Mouse (Mus musculus): ENCODE data around the gene Ext2. TPM values are rescaled to one million over a fixed set of nuclear protein-coding genes. Genes with fewer than 3 reads are reported as not detected.

Ext2 gene
- polyA plus RNA-seq, 2 experiments: 80.7 to 115 TPM

- Histone ChIP-seq H3K4me3 (replicated peaks; ENCODE audit: low read length) (no peak overlapping the region), H3K27me3 (ENCODE audit: control insufficient read depth, insufficient read depth, low read length) (no peaks in the 10 kb centered on the region; the same call in 1 of the 2 replicates), H3K36me3 (ENCODE audit: control insufficient read depth, insufficient read depth, low read length) (no peaks in the 10 kb centered on the region), H3K4me2 (replicated peaks; ENCODE audit: low read depth, low read length, severe bottlenecking) (no peak overlapping the region), H3K9me3 (ENCODE audit: control insufficient read depth, low read length) (no peaks in the 10 kb centered on the region), H3K9ac (ENCODE audit: low read depth, low read length, severe bottlenecking) (no peak overlapping the region), H3K4me1 (ENCODE audit: control insufficient read depth, insufficient read depth, low read length) (peaks cover 7% of the 10 kb centered on the region), H3K27ac (replicated peaks; ENCODE audit: low read depth, low read length) (no peak overlapping the region)
- DNase-seq (ENCODE audit: low spot score) (no peak), ATAC-seq (ENCODE audit: low FRiP score, low read depth) (no peak)
- TF ChIP-seq POLR2A (IDR thresholded peaks at IDR 0.05; ENCODE audit: borderline replicate concordance, extremely low read depth, insufficient read depth, insufficient read length): no peak
- 43% methylated on average over 3 of the region's 3 CpGs for WGBS
These were observed 156.1 kb downstream of the Ext2 start for GRCm38 (mm10) chr2:93666146-93666858.

- DNase-seq (ENCODE audit: low spot score): no peak
- no peak for TF ChIP-seq POLR2A (IDR thresholded peaks at IDR 0.05; ENCODE audit: borderline replicate concordance, extremely low read depth, insufficient read depth, insufficient read length)
- H3K9me3 ChIP-seq (ENCODE audit: control insufficient read depth, low read length): no peaks in the 10 kb centered on the region
- no peaks in the 10 kb centered on the region; the same call in 1 of the 2 replicates for H3K27me3 ChIP-seq (ENCODE audit: control insufficient read depth, insufficient read depth, low read length)
- ATAC-seq (ENCODE audit: low FRiP score, low read depth): no peak
- no peak overlapping the region for H3K4me2 ChIP-seq (replicated peaks; ENCODE audit: low read depth, low read length, severe bottlenecking)
- H3K4me3 ChIP-seq (replicated peaks; ENCODE audit: low read length): no peak overlapping the region
- no peak overlapping the region for H3K27ac ChIP-seq (replicated peaks; ENCODE audit: low read depth, low read length)
- peaks cover 7% of the 10 kb centered on the region for H3K4me1 ChIP-seq (ENCODE audit: control insufficient read depth, insufficient read depth, low read length)
- WGBS: 83% methylated on average over 5 of the region's 5 CpGs
- H3K9ac ChIP-seq (ENCODE audit: low read depth, low read length, severe bottlenecking): no peak overlapping the region
- no peaks in the 10 kb centered on the region for H3K36me3 ChIP-seq (ENCODE audit: control insufficient read depth, insufficient read depth, low read length)
These were observed 156.9 kb downstream of the Ext2 start for GRCm38 (mm10) chr2:93665472-93665871.

- no peaks in the 10 kb centered on the region for H3K9me3 ChIP-seq (ENCODE audit: control insufficient read depth, low read length)
- no peak for TF ChIP-seq POLR2A (IDR thresholded peaks at IDR 0.05; ENCODE audit: borderline replicate concordance, extremely low read depth, insufficient read depth, insufficient read length)
- no peaks in the 10 kb centered on the region for H3K36me3 ChIP-seq (ENCODE audit: control insufficient read depth, insufficient read depth, low read length)
- DNase-seq (ENCODE audit: low spot score) (no peak), ATAC-seq (ENCODE audit: low FRiP score, low read depth) (no peak)
- WGBS: 18% methylated on average over 16 of the region's 16 CpGs
- peaks cover 7% of the 10 kb centered on the region for H3K4me1 ChIP-seq (ENCODE audit: control insufficient read depth, insufficient read depth, low read length)
- H3K27ac ChIP-seq (replicated peaks; ENCODE audit: low read depth, low read length): no peak overlapping the region
- no peaks in the 10 kb centered on the region; the same call in 1 of the 2 replicates for H3K27me3 ChIP-seq (ENCODE audit: control insufficient read depth, insufficient read depth, low read length)
- no peak overlapping the region for H3K4me2 ChIP-seq (replicated peaks; ENCODE audit: low read depth, low read length, severe bottlenecking)
- no peak overlapping the region; the same call in 1 of the 2 replicates for H3K9ac ChIP-seq (ENCODE audit: low read depth, low read length, severe bottlenecking)
- H3K4me3 ChIP-seq (replicated peaks; ENCODE audit: low read length): no peak overlapping the region
These were observed 160.0 kb downstream of the Ext2 start for GRCm38 (mm10) chr2:93662240-93662865.

- no peak overlapping the region for H3K4me3 ChIP-seq (replicated peaks; ENCODE audit: low read length)
- H3K4me1 ChIP-seq (ENCODE audit: control insufficient read depth, insufficient read depth, low read length): peaks cover 7% of the 10 kb centered on the region
- no peaks in the 10 kb centered on the region; the same call in 1 of the 2 replicates for H3K27me3 ChIP-seq (ENCODE audit: control insufficient read depth, insufficient read depth, low read length)
- no peak overlapping the region for H3K4me2 ChIP-seq (replicated peaks; ENCODE audit: low read depth, low read length, severe bottlenecking)
- WGBS: 83% methylated on average over 6 of the region's 6 CpGs
- ATAC-seq (ENCODE audit: low FRiP score, low read depth) (no peak), DNase-seq (ENCODE audit: low spot score) (no peak)
- H3K9ac ChIP-seq (ENCODE audit: low read depth, low read length, severe bottlenecking): no peak overlapping the region
- H3K36me3 ChIP-seq (ENCODE audit: control insufficient read depth, insufficient read depth, low read length): no peaks in the 10 kb centered on the region
- no peak overlapping the region for H3K27ac ChIP-seq (replicated peaks; ENCODE audit: low read depth, low read length)
- no peak for TF ChIP-seq POLR2A (IDR thresholded peaks at IDR 0.05; ENCODE audit: borderline replicate concordance, extremely low read depth, insufficient read depth, insufficient read length)
- no peaks in the 10 kb centered on the region for H3K9me3 ChIP-seq (ENCODE audit: control insufficient read depth, low read length)
These were observed 161.3 kb downstream of the Ext2 start for GRCm38 (mm10) chr2:93661096-93661495.

- Histone ChIP-seq H3K9me3 (ENCODE audit: control insufficient read depth, low read length) (no peaks in the 10 kb centered on the region), H3K9ac (ENCODE audit: low read depth, low read length, severe bottlenecking) (no peak overlapping the region), H3K4me2 (replicated peaks; ENCODE audit: low read depth, low read length, severe bottlenecking) (no peak overlapping the region), H3K4me1 (ENCODE audit: control insufficient read depth, insufficient read depth, low read length) (peaks cover 7% of the 10 kb centered on the region), H3K36me3 (ENCODE audit: control insufficient read depth, insufficient read depth, low read length) (no peaks in the 10 kb centered on the region), H3K27me3 (ENCODE audit: control insufficient read depth, insufficient read depth, low read length) (no peaks in the 10 kb centered on the region; the same call in 1 of the 2 replicates), H3K27ac (replicated peaks; ENCODE audit: low read depth, low read length) (no peak overlapping the region), H3K4me3 (replicated peaks; ENCODE audit: low read length) (no peak overlapping the region)
- no peak for TF ChIP-seq POLR2A (IDR thresholded peaks at IDR 0.05; ENCODE audit: borderline replicate concordance, extremely low read depth, insufficient read depth, insufficient read length)
- DNase-seq (ENCODE audit: low spot score) (no peak), ATAC-seq (ENCODE audit: low FRiP score, low read depth) (no peak)
- WGBS: 76% methylated on average over 6 of the region's 6 CpGs
These were observed 162.6 kb downstream of the Ext2 start for GRCm38 (mm10) chr2:93659705-93660308.

All from limb, embryonic 14.5 days (tissue).